Mouse (Mus musculus): ENCODE measurements at regions not wholly inside any gene's neighbourhood (a gene's known extent, or its start where the extent isn't known, plus 50 kb on each side); places are given as distances from the start of the nearest gene placed in this dataset.

DNA sequence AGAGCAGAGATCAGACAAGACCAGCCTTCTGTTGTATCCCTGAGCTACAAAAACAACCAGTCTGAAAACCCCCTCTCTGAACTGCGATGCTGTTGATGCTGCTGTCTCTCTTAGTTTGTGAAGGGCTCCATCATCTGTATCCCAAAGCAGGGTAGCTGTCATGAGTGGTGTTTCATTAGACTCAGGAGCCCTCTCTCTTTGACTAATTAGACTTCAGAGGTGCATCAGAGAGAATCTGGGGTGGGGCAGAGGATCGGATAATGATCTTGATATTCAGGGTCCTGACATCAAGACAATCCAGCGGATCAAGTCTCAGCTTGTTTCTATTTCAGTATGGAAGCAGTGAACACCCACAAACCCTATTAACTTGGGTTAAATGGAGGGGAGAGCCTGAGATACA, 70.6 kb upstream of the Slc24a4 start:
- intact Hi-C loops (cut with DNase I), result no loop called here

DNA sequence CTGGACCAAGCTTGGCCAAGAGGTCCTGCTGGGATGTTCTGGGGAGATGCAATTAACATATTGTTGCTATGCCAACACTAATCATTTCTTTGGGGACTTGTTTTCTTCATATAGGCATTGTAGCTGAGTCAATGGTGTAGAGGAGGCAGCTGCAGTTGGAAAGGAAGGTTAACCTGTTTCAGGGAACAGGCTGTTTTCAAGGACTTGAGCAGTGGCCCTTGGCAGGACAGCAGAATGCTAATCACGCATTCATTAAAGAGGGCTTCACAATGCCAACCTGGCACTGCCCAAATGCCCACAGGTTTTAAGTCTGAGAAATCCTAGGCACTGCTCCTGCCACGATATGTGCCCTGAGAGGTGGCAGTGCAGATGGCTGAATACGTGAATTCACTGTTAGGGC, 70.1 kb upstream of the Slc24a4 start:
- no peak for DNase-seq
- intact Hi-C loops (cut with DNase I), result no loop called here

More for the DNA sequence above, 70.6 kb upstream of the Slc24a4 start:
- no peak for DNase-seq

DNA sequence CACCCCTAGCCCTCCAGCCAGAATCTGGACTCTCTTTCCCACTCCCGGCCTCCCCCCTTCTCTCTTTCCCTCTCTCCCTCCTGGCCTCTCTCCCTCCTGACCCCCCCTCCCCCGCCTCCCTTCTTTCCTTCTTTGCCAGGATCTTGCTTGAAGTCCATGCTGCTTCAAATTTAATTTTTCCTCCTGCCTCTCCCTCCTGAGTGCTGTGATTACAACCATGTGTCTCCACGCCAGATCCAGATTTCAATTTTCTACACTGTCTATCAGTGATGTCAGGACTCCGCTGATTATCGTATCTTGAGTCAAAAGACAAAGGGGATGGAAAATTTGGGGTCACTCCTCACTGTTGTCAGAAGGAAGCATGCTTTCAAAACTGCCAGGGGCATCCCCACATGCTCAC, 67.4 kb upstream of the Slc24a4 start:
- intact Hi-C loops (cut with DNase I), result no loop called here
- DNase-seq, result no peak

DNA sequence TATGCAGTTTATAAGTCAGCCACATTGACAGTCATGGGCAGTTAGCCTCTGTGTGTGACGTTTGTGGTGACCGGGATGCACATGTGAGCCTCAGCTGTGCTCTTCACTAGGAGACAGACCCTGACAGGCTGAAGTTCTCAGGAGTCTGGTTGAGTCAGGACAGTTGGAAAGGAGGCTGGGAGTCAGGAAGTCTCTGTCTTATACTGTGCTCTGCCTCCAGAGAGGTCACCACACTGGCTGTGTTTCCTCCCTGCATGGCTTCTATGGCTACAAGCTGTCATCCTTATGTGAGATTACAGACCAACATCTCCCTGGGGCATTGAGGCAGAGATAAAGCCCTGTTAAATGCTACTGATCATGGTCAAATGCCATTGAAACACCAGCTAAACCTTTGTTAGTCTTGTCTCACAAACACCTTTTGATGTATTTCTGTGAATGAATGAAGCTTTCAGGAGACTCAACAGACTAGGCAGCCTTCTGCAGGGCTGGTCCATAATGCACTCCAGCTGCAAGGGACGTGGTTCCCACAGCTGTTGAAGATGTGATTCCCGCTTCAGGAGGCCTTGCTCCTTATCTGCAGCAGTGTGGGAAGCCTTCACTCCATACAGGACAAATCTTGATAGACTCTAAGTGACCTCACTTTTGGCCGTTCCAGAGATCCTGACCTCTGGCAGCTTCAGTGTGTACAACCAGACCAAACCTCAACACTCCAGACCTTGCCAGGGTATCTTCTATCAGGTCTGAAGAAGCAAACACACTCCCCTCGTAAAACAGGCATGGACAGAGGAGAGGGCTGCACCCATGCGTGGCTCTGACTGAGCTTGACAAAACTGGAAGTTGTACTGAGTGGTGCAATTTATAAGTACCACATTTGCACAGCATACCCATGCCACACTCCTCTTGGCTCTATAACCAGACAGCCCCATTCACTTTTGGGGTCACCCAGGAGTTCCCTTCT, 66.6 kb upstream of the Slc24a4 start:
- intact Hi-C loops (cut with DNase I), result no loop called here
- DNase-seq, result peak; percentile 2 to 32

DNA sequence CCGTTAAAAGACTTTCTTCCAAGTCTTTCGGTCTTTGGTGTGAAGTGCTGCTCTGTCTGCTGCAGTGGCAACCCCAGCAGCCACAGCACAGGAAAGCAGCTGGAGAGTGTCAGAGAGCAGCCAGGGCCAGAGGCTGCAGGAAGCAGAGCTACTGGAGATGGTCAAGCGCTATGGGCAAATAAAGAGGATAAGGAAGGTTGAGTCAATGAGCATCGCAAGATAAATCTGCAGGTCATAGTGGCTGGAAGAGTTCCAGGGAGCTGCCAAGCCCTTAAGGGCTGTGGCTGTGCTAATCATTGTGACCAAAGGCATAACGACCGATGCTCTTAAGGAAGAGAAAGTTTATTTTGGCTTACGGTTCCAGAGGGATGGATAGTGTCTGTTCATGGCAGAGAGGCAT, 65.9 kb upstream of the Slc24a4 start:
- intact Hi-C loops (cut with DNase I), result no loop called here
- no peak for DNase-seq

DNA sequence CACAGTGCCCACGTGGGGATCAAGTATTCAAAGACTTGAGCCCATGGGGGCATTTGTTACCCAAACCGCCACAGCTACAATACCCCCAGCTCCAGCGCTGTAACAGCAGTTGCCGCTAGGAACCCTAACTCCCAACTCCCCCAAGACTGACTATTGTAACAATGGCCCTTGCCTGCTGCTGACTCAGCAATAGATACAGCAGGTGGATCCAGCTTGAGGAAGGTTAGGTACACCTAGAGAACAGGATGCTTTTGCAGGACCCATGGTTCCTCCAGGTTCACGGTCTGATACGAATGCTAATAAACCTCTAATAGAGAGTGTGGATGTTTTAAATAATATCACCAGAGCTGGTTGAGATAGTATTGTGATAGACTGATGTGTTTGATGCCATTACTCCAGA, 65.3 kb upstream of the Slc24a4 start:
- DNase-seq, result no peak
- intact Hi-C loops (cut with DNase I), result no loop called here

DNA sequence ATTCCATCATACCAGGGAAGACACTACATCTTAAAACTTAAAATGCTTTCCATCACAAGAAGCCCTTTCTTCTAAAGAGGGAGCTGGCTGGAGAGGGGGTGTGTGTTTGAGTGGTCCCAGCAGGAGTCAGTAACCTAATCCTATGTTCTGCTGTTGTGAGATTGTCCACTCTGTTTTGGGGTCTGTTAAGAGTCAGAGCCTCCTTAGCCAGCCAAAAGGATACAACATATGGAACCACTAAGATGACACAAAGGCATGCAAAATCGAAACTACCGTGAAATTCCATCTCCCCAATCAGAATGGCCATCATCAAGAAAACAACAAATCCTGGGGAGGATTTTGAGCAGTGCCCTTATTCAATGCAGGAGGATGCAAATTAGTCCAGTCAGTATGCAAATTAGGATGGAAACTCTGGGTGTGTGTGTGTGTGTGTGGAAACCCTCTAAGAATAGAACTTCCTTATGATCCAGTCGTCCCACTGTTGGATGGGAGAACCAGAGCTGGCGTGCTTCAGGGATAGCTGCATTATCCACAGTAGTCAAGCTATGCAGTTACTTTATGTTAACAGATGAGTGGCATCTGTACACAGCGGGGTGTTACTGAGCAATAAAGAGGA, 63.7 kb upstream of the Slc24a4 start:
- DNase-seq, result no peak
- intact Hi-C loops (cut with DNase I), result no loop called here

DNA sequence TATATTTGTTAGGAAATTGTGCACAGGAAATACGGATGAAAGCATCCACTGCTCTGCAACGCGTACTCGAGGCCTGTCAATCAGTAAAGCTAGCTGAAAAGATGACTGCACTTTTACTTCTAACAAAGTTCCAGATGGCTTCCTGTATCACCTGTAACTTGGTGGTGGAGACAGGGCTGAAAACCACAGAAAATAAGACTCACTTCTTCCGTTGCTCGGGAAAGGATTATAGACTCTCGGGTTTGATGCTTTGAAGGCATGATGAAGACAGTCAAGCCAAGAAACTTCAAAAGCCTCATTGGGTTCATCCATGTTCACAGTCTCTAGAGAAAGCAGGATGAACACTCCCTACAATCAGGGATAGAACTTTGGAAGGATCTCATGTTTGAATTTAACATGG, 60.8 kb upstream of the Slc24a4 start:
- intact Hi-C loops (cut with DNase I), result no loop called here
- no peak for DNase-seq

DNA sequence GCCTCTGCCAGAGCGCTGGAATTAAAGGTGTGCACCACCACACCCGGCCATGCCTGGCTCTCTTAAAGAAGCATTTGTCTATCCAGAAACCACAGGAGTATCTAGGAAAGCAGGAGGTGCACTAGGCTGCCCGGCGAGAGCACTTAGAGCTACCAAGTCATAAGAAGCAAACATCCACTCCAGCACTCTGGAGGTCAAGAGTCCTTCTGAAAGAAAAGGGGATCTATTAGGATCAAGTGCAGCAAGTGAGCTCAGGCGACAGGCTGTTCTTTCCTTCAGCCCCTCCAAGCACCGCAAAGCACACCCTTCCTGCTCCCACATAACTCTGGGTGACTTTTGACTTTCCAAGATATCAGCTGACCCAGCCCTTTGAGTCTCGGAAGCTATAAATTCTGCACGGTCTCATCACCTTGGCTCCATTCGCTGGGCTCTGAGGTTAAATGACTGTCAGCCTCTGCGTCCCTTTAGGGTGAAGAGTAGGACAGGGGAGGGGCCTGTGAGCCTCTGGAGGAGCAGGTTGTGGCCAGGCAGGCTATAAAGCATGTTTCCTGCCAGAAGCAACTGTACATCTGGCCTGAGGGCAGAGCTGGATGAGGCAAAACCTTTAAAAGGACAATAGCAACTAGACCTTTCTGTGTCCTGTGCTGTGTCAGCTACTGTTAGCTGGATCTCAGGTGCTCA, 58.9 kb upstream of the Slc24a4 start:
- intact Hi-C loops (cut with DNase I), result no loop called here
- no peak for DNase-seq

DNA sequence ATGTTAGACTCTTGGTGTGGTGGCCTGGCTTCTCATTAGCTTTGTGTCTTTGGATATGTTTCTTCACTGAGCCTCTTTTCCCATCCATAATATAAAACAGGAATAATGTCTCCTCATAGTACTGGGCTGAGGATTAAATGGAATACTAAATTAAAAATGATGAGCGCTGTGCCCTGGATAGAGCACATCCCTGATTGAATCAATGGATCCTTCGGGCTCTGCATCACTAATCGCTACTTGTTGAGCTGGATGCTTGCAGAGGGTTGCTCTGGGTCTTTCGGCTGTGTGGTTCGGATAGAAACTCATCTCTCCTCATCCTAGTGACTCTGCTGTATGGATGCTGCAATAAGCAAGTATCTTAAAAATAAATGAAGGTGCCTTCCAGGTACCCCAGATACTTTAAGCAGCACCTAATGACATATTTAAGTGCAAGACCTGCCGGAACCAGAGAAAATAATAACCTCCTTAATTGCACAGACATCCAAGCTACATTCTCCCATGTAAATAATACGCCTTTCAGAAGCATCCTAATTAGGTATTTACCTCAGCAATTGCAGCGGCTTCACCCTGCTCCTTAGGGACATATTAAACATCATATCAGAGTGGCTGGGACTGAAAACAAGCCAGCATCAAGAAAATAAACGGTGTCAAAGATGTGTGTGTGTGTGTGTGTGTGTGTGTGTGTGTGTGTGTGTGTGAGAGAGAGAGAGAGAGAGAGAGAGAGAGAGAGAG, 56.5 kb upstream of the Slc24a4 start:
- no peak for DNase-seq
- intact Hi-C loops (cut with DNase I), result no loop called here

DNA sequence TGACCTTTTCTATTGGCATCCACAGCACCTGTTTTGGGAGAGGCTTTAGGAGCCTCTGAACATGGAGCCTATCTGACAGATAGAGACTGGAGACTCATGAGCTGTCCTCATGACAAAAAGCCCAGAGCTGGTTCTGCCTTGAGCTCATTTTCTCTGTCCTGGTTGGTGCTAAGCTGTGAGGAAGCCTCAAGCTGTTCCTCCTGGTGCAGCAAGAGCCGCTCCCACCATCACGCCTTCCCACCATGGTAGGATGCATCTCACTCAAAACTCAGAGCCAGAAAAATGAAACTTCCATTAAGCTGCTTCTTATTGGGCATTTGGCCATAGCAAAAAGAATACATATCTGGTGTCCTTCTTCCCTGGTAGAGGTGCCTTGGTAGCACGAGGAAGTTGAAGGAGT, 55.0 kb upstream of the Slc24a4 start:
- no peak for DNase-seq
- intact Hi-C loops (cut with DNase I), result no loop called here

DNA sequence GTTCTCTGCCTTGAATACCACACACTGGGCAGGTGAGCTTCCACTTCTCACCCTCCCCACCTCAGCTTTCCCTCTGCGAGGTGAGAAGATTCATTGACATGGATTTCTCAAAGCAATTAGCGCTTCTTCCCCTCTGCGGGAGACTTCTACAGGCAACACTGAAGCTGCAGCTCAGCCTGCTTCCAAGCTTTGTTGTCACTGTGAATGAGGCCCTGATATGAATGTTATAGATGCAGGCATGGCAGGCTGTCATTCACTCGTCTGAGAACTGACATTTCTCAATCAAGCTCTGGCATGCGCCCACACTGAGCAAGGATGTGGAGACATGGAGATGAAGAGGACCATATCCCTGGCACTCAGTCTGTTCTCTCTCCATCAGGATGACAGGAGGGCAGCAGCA, 52.2 kb upstream of the Slc24a4 start:
- no peak for DNase-seq
- intact Hi-C loops (cut with DNase I), result no loop called here
